Mouse (Mus musculus): ENCODE results near the gene Tmem33.

DNA sequence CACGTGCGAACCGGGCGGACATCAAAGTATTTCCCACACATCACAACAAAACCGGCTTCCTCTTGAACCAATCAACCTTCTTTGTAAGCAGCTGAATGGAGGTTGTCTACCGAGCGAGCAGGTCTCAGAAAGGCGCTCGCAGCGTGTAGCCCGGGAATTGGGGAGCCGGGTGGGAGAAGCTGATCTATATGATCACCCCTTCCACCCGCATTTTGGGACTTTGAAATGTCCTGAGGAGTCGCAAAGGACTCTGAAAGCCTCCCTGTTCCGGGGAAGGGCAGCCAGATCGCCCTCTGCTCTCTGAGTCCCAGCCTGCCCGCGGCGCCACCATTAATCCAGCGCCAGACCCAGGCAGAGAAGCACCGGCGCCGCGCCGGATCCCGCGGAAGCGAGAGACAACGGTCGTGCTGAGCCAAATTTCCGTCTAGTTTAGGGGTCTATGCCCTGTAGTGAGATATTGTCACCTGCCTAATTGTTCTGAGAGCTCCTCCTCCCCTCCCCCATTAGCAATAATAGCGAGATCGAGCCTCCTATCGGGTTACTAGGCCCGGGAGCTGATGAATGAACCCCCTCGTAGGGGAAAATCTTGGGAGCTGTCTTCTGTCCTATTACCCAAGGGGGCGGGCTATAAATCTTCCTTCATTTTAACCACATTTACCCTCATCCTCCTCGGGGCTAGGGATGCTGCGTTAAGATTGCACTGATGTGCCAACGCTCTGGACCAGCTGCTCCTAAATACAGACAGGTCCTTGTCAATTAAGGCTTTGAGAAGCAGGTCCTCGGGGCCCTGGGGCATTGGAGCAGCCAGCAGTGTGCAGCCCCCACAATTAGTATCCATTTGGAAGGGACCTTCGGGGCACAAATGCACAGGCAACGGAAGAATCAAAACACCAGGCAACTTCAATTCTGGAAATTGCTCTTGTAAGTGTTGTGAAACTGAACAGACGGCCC lies 37.6 kb upstream of the Tmem33 start:
- TF ChIP-seq POLR2A (IDR thresholded peaks at IDR 0.05; ENCODE audit: borderline replicate concordance, low read depth, low read length) (no peak), CTCF (IDR thresholded peaks at IDR 0.05; ENCODE audit: low read depth, low read length) (no peak)

All from bone marrow macrophage, adult 2 months (primary cell).